Mouse (Mus musculus) olfactory bulb, adult 2 months (tissue): ENCODE results near the gene Mvb12b. TPM values are rescaled to one million over a fixed set of nuclear protein-coding genes. Genes with fewer than 3 reads are reported as not detected.
A peak's percentile ranks its signal among the peaks of the same experiment; 100 is the strongest.

Experiments
- H3K27ac ChIP-seq: fragments of 200-500 bp; 2 replicates; pipeline ENCODE4 v1.5.1; 2012; ENCODE audit warnings: low read depth, low read length; ENCODE audit not compliant: insufficient read depth
- H3K4me1 ChIP-seq: fragments of 200-500 bp; 2 replicates; pipeline ENCODE4 v1.6.1; 2012; ENCODE audit warnings: low read length; ENCODE audit not compliant: control insufficient read depth, insufficient read depth
- H3K4me3 ChIP-seq: fragments of 200-500 bp; 2 replicates; pipeline ENCODE4 v1.5.1; 2012; ENCODE audit warnings: mild to moderate bottlenecking, low read depth, low read length, moderate library complexity; ENCODE audit not compliant: insufficient read depth
- CTCF ChIP-seq: fragments of 200-500 bp; IDR thresholded peaks from 2 replicates; pipeline ENCODE4 v1.5.1; 2012; ENCODE audit warnings: low read depth, mild to moderate bottlenecking, low read length, moderate library complexity; ENCODE audit not compliant: insufficient read depth
- POLR2A ChIP-seq: fragments of 200-500 bp; IDR thresholded peaks from 2 replicates; pipeline ENCODE4 v1.6.1; 2012; ENCODE audit warnings: mild to moderate bottlenecking, low read depth, low read length, moderate library complexity; ENCODE audit not compliant: insufficient read depth
- WGBS: fragments of 180-500 bp; shearing (Covaris S2); methylation state at CpG from one replicate; pipeline ENCODE4 v1.1.7; 2018; 5-methylcytosine and 5-hydroxymethylcytosine counted together
- polyA plus RNA-seq: library from polyadenylated mRNA; stranded (reverse); fragments of >200 nt; gene quantifications from 2 replicates; pipeline ENCODE4 v1.2.4, GENCODE M21; 2012; ENCODE audit warnings: low replicate concordance; ENCODE audit not compliant: missing spikeins, insufficient read depth, insufficient read length

Mvb12b gene
- polyA plus RNA-seq, 1 experiment, result not detected

DNA sequence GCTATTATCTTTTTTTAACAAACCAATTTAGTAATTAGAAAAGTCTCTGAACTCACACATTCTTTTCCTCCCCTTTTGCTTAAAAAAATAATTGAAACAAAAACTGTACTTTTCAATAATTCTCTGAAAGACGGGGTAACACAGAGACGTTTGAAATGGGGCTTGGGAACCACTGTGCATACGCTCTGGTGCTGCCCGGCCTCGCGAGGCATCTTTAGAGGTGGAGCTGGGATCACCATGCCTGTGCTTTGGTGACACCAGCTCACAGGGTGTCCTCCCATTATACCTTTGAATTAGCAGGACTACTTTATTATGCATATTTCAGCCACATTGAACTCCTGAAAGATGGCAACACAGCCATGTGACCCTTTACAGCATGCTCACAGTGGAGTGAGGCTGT, 101.7 kb downstream of the Mvb12b start:
- H3K4me1 ChIP-seq, result peaks cover 31% of the 10 kb centered on the region
- no peak overlapping the region for H3K27ac ChIP-seq
- TF ChIP-seq CTCF, result no peak
- no peak for TF ChIP-seq POLR2A
- no peak overlapping the region for H3K4me3 ChIP-seq
- 65% methylated on average over 6 of the region's 6 CpGs for WGBS

DNA sequence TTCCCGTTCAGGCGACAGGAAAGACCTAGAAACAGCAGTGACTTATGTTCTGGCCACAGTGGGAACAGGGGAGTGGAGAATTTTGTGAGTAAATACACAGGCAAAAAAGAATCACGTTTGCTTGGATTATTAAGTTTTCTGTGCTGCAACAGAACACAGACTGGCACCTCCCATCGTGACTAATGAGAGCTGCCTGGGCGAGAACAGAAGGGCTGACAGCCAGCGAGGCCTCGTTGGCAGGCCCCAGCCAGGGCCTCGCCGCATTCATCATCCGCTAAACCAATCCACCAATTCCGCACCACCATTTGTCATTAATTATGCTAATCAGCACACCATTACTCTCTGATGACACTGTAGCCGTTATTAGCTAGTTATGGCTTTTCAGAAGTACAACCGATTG, 102.2 kb downstream of the Mvb12b start:
- 19% methylated on average over 13 of the region's 13 CpGs for WGBS
- peak overlapping the region; percentile 14; the same call in 1 of the 2 replicates for H3K27ac ChIP-seq
- H3K4me3 ChIP-seq, result no peak overlapping the region
- peaks cover 27% of the 10 kb centered on the region for H3K4me1 ChIP-seq
- TF ChIP-seq POLR2A (no peak), CTCF (no peak)

GRCm38 (mm10) chr2:33784721-33785120, 103.0 kb downstream of the Mvb12b start:
- peaks cover 21% of the 10 kb centered on the region for H3K4me1 ChIP-seq
- H3K27ac ChIP-seq, result no peak overlapping the region
- H3K4me3 ChIP-seq, result no peak overlapping the region
- TF ChIP-seq POLR2A (no peak), CTCF (no peak)
- WGBS, result 93% methylated on average over 1 of the region's 1 CpGs

DNA sequence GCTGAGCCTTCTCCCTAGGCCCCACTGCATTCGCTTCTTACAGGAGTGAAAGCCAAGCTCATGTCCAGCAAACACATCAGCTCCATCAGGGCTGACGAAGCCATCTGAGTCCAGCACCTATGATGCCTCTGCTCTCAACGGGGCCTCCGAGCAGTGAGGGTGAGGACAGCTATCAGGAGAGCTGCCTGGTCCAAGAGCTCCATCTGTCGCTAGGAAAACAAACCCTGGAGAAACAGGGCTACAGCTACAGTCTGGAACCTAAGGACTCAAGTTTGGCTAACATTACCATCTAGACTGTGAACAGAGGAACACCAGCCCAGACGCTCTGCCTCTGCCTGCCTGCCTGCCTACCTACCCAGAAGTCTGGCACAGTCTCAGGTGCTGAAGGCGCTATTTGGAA, 104.3 kb downstream of the Mvb12b start:
- WGBS, result 83% methylated on average over 7 of the region's 7 CpGs
- no peak overlapping the region for H3K4me3 ChIP-seq
- H3K27ac ChIP-seq, result no peak overlapping the region
- peaks cover 20% of the 10 kb centered on the region for H3K4me1 ChIP-seq
- TF ChIP-seq CTCF (no peak), POLR2A (no peak)

GRCm38 (mm10) chr2:33781655-33782400, 105.9 kb downstream of the Mvb12b start:
- Histone ChIP-seq H3K4me1 (peaks cover 18% of the 10 kb centered on the region), H3K4me3 (no peak overlapping the region), H3K27ac (no peak overlapping the region)
- TF ChIP-seq CTCF, result no peak
- no peak for TF ChIP-seq POLR2A
- 85% methylated on average over 11 of the region's 11 CpGs for WGBS

DNA sequence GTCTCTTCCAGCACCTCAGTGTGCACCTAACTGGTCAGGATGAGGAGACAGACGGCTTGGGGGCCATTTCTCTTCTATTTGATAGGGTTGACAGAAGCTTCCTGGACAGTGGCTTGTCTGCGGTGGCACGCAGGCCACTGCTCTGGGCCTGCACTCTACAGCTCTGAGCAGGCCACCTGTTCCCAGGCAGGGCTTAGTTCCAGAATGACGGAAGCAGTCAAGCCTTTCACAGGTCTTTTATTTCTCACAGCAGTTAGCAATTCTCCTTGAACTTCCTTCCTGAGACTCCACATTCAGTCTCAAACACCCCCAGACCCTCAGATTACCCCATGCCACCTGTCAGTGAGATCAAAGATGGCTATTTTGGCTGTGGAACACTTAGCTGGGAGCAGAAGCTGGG, 109.3 kb downstream of the Mvb12b start:
- WGBS, result 86% methylated on average over 4 of the region's 4 CpGs
- TF ChIP-seq POLR2A, result no peak
- no peak for TF ChIP-seq CTCF
- Histone ChIP-seq H3K27ac (no peak overlapping the region), H3K4me3 (no peak overlapping the region), H3K4me1 (peaks cover 15% of the 10 kb centered on the region)

- Histone ChIP-seq H3K4me3 (no peak overlapping the region), H3K4me1 (peaks cover 19% of the 10 kb centered on the region), H3K27ac (no peak overlapping the region)
- TF ChIP-seq CTCF (no peak), POLR2A (no peak)
- 80% methylated on average over 11 of the region's 11 CpGs for WGBS
Measured at GRCm38 (mm10) chr2:33777051-33777450, 110.7 kb downstream of the Mvb12b start.

DNA sequence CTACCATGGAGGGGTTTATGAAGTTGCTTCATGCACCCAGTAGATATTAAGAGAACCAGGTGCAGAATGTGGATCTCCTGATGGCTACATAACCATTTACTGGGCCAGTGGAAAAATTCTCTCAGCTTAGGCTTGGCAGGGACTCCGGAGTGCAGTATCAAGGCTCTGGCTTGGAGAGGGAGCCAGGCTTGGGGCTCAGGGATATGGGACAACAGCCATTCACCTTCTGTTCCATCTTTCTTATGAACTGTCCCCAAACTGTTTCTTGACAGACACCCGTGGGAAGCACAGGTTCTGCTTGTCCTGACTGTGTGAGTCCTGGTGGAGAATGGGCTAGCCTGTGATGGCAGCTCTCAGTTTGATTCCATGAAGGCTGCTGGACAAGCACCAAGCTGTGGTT, 112.9 kb downstream of the Mvb12b start:
- H3K4me1 ChIP-seq, result peaks cover 26% of the 10 kb centered on the region
- TF ChIP-seq POLR2A (no peak), CTCF (no peak)
- H3K4me3 ChIP-seq, result no peak overlapping the region
- H3K27ac ChIP-seq, result no peak overlapping the region
- 81% methylated on average over 2 of the region's 2 CpGs for WGBS

DNA sequence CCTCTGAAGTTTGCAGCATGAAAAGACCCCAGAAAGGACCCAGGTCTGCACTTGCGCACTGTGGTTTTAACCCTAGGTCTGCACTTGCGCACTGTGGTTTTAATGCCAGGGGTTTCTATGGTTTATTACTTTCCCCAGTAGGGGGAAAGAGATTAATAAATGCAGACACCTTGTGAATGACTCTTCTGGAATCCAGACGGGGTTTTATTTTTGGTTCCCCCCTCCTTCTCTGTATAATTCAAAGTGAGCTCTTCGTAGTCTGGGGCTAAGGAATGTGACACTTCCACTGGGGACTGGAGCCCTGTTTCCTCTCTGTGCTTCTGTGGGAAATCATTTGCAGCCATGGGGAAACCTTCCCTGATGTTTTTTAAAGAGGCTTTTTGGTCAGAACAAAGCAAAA, 113.6 kb downstream of the Mvb12b start:
- Histone ChIP-seq H3K4me1 (peaks cover 32% of the 10 kb centered on the region), H3K4me3 (no peak overlapping the region), H3K27ac (no peak overlapping the region)
- TF ChIP-seq POLR2A, result no peak
- no peak for TF ChIP-seq CTCF
- WGBS, result 64% methylated on average over 4 of the region's 4 CpGs
